Mouse (Mus musculus) urinary bladder, postnatal 36 days (tissue): ENCODE data around the gene Arhgap29.
A peak's percentile ranks its signal among the peaks of the same experiment; 100 is the strongest.

Experiments
- DNase-seq, 2 experiments: peaks; one replicate each; pipeline ENCODE4 v3.0.0; 2022; ENCODE audit warnings: low spot score in 2 of 2, mixed read lengths in 1 of 2

Arhgap29 gene

GRCm38 (mm10) chr3:122064556-122065410 lies 112.4 kb downstream of the Arhgap29 start:
- peak; percentile 61 to 65 for DNase-seq
